Mouse (Mus musculus) myocyte (in vitro differentiated cells): ENCODE data around the gene Cacnb2.

ENCODE experiments used
- E2F4 ChIP-seq: IDR thresholded peaks from one replicate; pipeline ENCODE4 v1.6.1; 2011; ENCODE audit warnings: mild to moderate bottlenecking, control low read depth, moderate library complexity; ENCODE audit not compliant: insufficient read depth
- MAX ChIP-seq: IDR thresholded peaks from one replicate; pipeline ENCODE4 v1.6.1; 2011; ENCODE audit warnings: low read depth, mild to moderate bottlenecking, control low read depth
- POLR2A ChIP-seq: IDR thresholded peaks from one replicate; pipeline ENCODE4 v1.6.1; 2011; ENCODE audit warnings: low read depth, mild to moderate bottlenecking, control low read depth, moderate library complexity; ENCODE audit not compliant: insufficient read length
- POLR2AphosphoS2 ChIP-seq: IDR thresholded peaks from one replicate; pipeline ENCODE4 v1.6.1; 2011; ENCODE audit warnings: low read depth, control low read depth; ENCODE audit not compliant: insufficient read length
- TCF12 ChIP-seq: IDR thresholded peaks from one replicate; pipeline ENCODE4 v1.6.1; 2011; ENCODE audit warnings: mild to moderate bottlenecking, control low read depth; ENCODE audit not compliant: poor library complexity, insufficient read depth, severe bottlenecking
- USF1 ChIP-seq: IDR thresholded peaks from one replicate; pipeline ENCODE4 v1.6.1; 2011; ENCODE audit warnings: low read depth, mild to moderate bottlenecking, control low read depth, moderate library complexity

- no peak for TF ChIP-seq POLR2A
- no peak for TF ChIP-seq MAX
- no peak for TF ChIP-seq POLR2AphosphoS2
- no peak for TF ChIP-seq TCF12
- no peak for TF ChIP-seq USF1
- TF ChIP-seq E2F4: no peak
Observed at GRCm38 (mm10) chr2:14823816-14824348, 221.0 kb downstream of the Cacnb2 start.
